Mouse (Mus musculus): ENCODE data around the gene Lin37. TPM values are rescaled to one million over a fixed set of nuclear protein-coding genes. Genes with fewer than 3 reads are reported as not detected.

The Lin37 gene
- polyA plus RNA-seq, 1 experiment from 2014 or later: 38.6 TPM

DNA sequence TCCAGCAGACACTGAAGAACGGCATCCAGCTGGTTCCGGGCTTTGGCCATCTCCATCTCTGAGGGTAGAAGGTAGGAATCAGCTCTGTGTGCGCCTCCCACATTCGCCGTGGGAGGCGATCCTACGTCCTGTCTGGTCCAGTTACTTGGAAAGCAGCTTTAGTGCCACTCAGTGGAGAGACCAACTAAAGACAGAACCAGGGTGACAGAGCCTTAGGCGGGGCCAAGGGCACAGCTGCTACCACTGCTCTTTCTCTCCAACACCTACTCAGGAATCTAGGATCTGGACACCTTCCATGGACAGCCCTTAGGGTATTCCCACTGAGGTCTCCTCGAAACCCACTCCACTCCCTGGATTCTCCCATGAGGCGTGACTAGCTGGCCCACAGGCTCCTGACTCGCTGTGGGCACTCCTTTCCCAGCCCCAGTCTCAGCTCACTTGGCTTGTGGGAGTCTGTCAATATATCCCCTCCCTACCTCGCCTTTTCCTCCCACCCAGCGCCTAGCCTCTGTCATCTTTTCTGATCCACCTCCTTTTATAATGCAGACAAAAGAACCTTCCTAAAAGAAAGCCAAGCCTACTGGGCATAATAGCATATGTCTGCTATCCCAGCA is 1.6 kb downstream of the Lin37 start:
- Histone ChIP-seq H3K4me2 (replicated peaks; ENCODE audit: low read depth, low read length) (no peak overlapping the region), H3K4me3 (ENCODE audit: low read depth, low read length) (no peak overlapping the region)

DNA sequence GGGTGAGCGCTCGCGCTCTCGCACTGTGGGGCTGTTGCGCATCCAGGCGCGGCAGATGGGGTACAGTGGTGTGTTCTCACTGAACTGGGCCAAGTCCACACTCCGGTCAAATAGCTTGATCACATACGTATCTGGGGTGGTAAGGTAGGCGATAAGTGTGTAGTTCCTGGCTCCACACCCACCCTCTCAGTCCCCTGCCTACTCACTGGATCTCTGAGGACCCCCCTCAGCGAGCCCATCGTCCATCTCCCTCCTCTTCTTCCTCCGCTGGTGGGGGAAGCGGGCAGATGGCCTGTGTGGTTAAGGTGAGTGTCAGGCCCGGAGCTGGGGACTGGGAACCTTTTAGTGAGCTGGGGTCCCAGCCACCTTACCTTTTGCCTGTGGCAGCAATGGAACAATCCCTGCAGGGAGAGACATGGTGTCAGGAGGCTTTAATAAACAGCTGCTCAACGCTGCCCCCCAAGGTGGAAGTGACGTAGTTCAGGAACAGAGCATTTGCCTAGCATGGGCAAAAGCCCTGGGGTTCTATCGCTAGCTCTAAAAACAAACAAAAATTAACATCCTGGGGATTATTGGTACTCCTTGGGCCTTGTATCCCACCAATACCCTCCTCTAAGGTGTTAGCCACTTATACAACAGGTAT is 2.6 kb downstream of the Lin37 start:
- peaks cover 14% of the 10 kb centered on the region; the same call in 1 of the 2 replicates for H3K36me3 ChIP-seq (ENCODE audit: insufficient read depth, low read length)
- no peak overlapping the region for H3K9ac ChIP-seq (replicated peaks; ENCODE audit: low read depth)
- H3K4me2 ChIP-seq (replicated peaks; ENCODE audit: low read depth, low read length): no peak overlapping the region
- 93% methylated on average over 17 of the region's 18 CpGs for WGBS
- peaks cover 24% of the 10 kb centered on the region; the same call in 1 of the 2 replicates for H3K4me1 ChIP-seq (ENCODE audit: insufficient read depth, low read depth, low read length)
- peak; percentile 39 for TF ChIP-seq CTCF (IDR thresholded peaks at IDR 0.05)
- TF ChIP-seq EP300 (IDR thresholded peaks at IDR 0.05): no peak
- DNase-seq (ENCODE audit: low spot score): peak; percentile 21
- H3K27me3 ChIP-seq (replicated peaks; ENCODE audit: insufficient read depth, low read length): no peaks in the 10 kb centered on the region
- no peak overlapping the region for H3K4me3 ChIP-seq (ENCODE audit: low read depth, low read length)
- no peak for ATAC-seq
- H3K9me3 ChIP-seq (ENCODE audit: low read length): no peaks in the 10 kb centered on the region
- H3K27ac ChIP-seq (ENCODE audit: low read length): no peak overlapping the region

More for the DNA sequence above, 1.6 kb downstream of the Lin37 start:
- no peak for TF ChIP-seq CTCF (IDR thresholded peaks at IDR 0.05)
- TF ChIP-seq EP300 (IDR thresholded peaks at IDR 0.05): no peak
- ATAC-seq (no peak), DNase-seq (ENCODE audit: low spot score) (no peak)
- whole genome bisulfite sequencing: 89% methylated on average over 13 of the region's 13 CpGs
- no peaks in the 10 kb centered on the region for H3K27me3 ChIP-seq (replicated peaks; ENCODE audit: insufficient read depth, low read length)
- H3K27ac ChIP-seq (ENCODE audit: low read length): no peak overlapping the region
- no peak overlapping the region for H3K9ac ChIP-seq (replicated peaks; ENCODE audit: low read depth)
- peaks cover 19% of the 10 kb centered on the region; the same call in 1 of the 2 replicates for H3K4me1 ChIP-seq (ENCODE audit: insufficient read depth, low read depth, low read length)
- H3K36me3 ChIP-seq (ENCODE audit: insufficient read depth, low read length): peaks cover 14% of the 10 kb centered on the region; the same call in 1 of the 2 replicates
- no peaks in the 10 kb centered on the region for H3K9me3 ChIP-seq (ENCODE audit: low read length)

DNA sequence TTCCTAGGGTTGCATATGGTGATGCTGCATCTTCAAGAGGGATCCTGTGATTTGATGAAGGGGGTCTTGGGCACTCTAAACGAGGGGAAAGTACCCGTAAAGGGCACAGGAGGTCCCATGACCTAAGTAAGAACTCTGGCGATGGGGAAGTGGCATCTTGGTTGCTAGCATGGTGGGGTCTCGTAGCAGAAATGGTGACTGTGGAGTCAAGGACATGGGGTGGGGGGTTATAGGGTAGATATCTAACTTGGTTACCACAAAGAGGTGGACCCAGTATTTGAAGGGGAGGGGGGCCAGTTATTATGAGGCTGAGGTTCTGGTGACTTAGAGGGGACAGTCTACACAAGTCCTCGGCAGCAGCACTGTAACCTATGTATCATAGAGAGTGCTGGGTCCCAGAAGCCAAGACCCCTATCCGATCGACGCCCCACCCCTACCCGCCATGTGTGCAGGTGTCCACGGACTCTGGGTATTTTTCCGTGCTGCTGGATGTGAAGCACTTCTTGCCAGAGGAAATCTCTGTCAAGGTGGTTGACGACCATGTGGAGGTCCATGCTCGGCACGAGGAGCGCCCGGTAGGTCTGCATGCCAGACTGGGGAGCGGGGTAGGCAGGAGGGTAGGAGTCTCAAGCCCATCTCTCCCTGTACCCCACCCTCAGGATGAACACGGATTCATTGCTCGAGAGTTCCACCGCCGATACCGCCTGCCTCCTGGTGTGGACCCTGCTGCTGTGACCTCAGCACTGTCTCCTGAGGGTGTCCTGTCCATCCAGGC is 5.6 kb downstream of the Lin37 start:
- TF ChIP-seq CTCF (IDR thresholded peaks at IDR 0.05) (no peak), EP300 (IDR thresholded peaks at IDR 0.05) (no peak)
- ATAC-seq: no peak

DNA sequence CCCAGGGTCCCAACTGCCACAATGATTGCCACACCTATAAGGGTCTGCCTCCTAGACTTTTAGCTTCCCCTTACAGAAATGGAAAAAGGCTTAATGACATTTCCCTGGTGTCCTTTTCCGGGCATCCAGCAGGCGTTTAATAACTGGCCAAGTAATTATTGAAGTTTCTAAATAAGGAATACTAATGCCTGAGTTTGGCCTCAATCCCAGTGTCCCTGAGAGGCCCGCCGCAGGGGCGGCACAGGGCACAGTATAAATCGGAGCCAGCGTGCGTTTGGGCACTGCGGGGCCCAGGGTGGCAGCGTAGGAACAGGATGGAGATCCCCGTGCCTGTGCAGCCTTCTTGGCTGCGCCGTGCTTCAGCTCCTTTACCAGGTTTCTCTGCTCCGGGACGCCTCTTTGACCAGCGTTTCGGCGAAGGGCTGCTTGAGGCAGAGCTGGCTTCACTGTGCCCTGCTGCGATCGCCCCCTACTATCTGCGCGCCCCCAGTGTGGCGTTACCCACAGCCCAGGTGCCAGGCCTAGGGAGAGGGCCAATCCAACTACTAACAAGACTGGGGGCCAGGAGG is 6.5 kb downstream of the Lin37 start:
- peak overlapping the region; percentile 89 for H3K27ac ChIP-seq (ENCODE audit: low read length)
- no peaks in the 10 kb centered on the region for H3K27me3 ChIP-seq (replicated peaks; ENCODE audit: insufficient read depth, low read length)
- peak overlapping the region; percentile 69 for H3K4me3 ChIP-seq (ENCODE audit: low read depth, low read length)
- 0 out of 2 replicates have a peak, but pooled peaks have one; percentile 1 for TF ChIP-seq CTCF (IDR thresholded peaks at IDR 0.05)
- no peak for TF ChIP-seq EP300 (IDR thresholded peaks at IDR 0.05)
- H3K4me1 ChIP-seq (ENCODE audit: insufficient read depth, low read depth, low read length): peaks cover 15% of the 10 kb centered on the region; the same call in 1 of the 2 replicates
- peaks cover 14% of the 10 kb centered on the region; the same call in 1 of the 2 replicates for H3K36me3 ChIP-seq (ENCODE audit: insufficient read depth, low read length)
- no peaks in the 10 kb centered on the region for H3K9me3 ChIP-seq (ENCODE audit: low read length)
- H3K9ac ChIP-seq (replicated peaks; ENCODE audit: low read depth): peak overlapping the region; percentile 60
- DNase-seq (ENCODE audit: low spot score) (peak; percentile 13), ATAC-seq (peak; percentile 6; the same call in 1 of the 2 replicates)
- H3K4me2 ChIP-seq (replicated peaks; ENCODE audit: low read depth, low read length): peak overlapping the region; percentile 97
- 0% methylated on average over 23 of the region's 23 CpGs for WGBS

More for the DNA sequence above, 5.6 kb downstream of the Lin37 start:
- H3K4me1 ChIP-seq (ENCODE audit: insufficient read depth, low read depth, low read length): peaks cover 23% of the 10 kb centered on the region; the same call in 1 of the 2 replicates
- no peak for DNase-seq (ENCODE audit: low spot score)
- H3K9ac ChIP-seq (replicated peaks; ENCODE audit: low read depth): no peak overlapping the region
- WGBS: 84% methylated on average over 22 of the region's 22 CpGs
- peak overlapping the region; percentile 97 for H3K4me2 ChIP-seq (replicated peaks; ENCODE audit: low read depth, low read length)
- no peaks in the 10 kb centered on the region for H3K9me3 ChIP-seq (ENCODE audit: low read length)
- no peaks in the 10 kb centered on the region for H3K27me3 ChIP-seq (replicated peaks; ENCODE audit: insufficient read depth, low read length)
- peak overlapping the region; percentile 69; the same call in 1 of the 2 replicates for H3K4me3 ChIP-seq (ENCODE audit: low read depth, low read length)
- peaks cover 14% of the 10 kb centered on the region; the same call in 1 of the 2 replicates for H3K36me3 ChIP-seq (ENCODE audit: insufficient read depth, low read length)
- no peak overlapping the region for H3K27ac ChIP-seq (ENCODE audit: low read length)

- H3K36me3 ChIP-seq (ENCODE audit: insufficient read depth, low read length): peaks cover 14% of the 10 kb centered on the region; the same call in 1 of the 2 replicates
- WGBS: under 1% methylated on average over 44 of the region's 44 CpGs
Measured at GRCm38 (mm10) chr7:30552102-30553020, 7.3 kb downstream of the Lin37 start, which contains the start of the genes Hspb6 and Proser3. Gene Hspb6, plus strand, starts transcription at chr7:30552178. Gene Proser3, minus strand, starts transcription at chr7:30552299.

More at GRCm38 (mm10) chr7:30552102-30553020, 7.3 kb downstream of the Lin37 start, which contains the start of the genes Hspb6 and Proser3:
- Histone ChIP-seq H3K27me3 (replicated peaks; ENCODE audit: insufficient read depth, low read length) (no peaks in the 10 kb centered on the region), H3K27ac (ENCODE audit: low read length) (peak within 1 kb of the TSS; percentile 89), H3K4me2 (replicated peaks; ENCODE audit: low read depth, low read length) (peak within 1 kb of the TSS; percentile 97), H3K9me3 (ENCODE audit: low read length) (no peaks in the 10 kb centered on the region), H3K4me1 (ENCODE audit: insufficient read depth, low read depth, low read length) (peaks cover 15% of the 10 kb centered on the region; the same call in 1 of the 2 replicates), H3K4me3 (ENCODE audit: low read depth, low read length) (peak within 1 kb of the TSS; percentile 69), H3K9ac (replicated peaks; ENCODE audit: low read depth) (peak within 1 kb of the TSS; percentile 60)
- ATAC-seq (peak; percentile 96), DNase-seq (ENCODE audit: low spot score) (peak; percentile 100)
- TF ChIP-seq EP300 (IDR thresholded peaks at IDR 0.05): peak; percentile 4; the same call in 1 of the 2 replicates
- TF ChIP-seq CTCF (IDR thresholded peaks at IDR 0.05): peak; percentile 23; the same call in 1 of the 2 replicates
